Mouse (Mus musculus) stomach, embryonic 14.5 days (tissue): ENCODE data around the gene 2010111I01Rik. TPM values are rescaled to one million over a fixed set of nuclear protein-coding genes. Genes with fewer than 3 reads are reported as not detected.
"Not testable (repeated sequence)": the region's sequence is repeated elsewhere in the genome, so short reads cannot be mapped to it uniquely, and the experiment has no call there.

ENCODE experiments used
- ATAC-seq: fragments of 200-750 bp; cut with Nextera tagmentation; 2 replicates; pipeline ENCODE4 v1.8.0; 2017; ENCODE audit warnings: low read depth, moderate TSS enrichment; ENCODE audit not compliant: insufficient number of reproducible peaks, insufficient read depth, low FRiP score
- H3K27ac ChIP-seq: fragments of 300-500 bp; sonication (generic); 2 replicates; pipeline ENCODE4 v1.5.1; 2014; ENCODE audit warnings: mild to moderate bottlenecking, low read length, moderate library complexity, mixed read lengths
- H3K27me3 ChIP-seq: fragments of 300-500 bp; sonication (generic); 2 replicates; pipeline ENCODE4 v1.6.1; 2014; ENCODE audit warnings: low read length, control low read depth, mixed read lengths; ENCODE audit not compliant: control insufficient read depth, insufficient read depth
- H3K36me3 ChIP-seq: fragments of 300-500 bp; sonication (generic); 2 replicates; pipeline ENCODE4 v1.6.1; 2014; ENCODE audit warnings: mild to moderate bottlenecking, control low read depth, low read length, moderate library complexity, mixed read lengths; ENCODE audit not compliant: control insufficient read depth, insufficient read depth
- H3K4me1 ChIP-seq: fragments of 300-500 bp; sonication (generic); 2 replicates; pipeline ENCODE4 v1.6.1; 2014; ENCODE audit warnings: low read length, control low read depth, mixed read lengths; ENCODE audit not compliant: control insufficient read depth, insufficient read depth
- H3K4me2 ChIP-seq: fragments of 300-500 bp; sonication (generic); replicated peaks from 2 replicates; pipeline ENCODE4 v1.6.1; 2014; ENCODE audit warnings: low read depth, low read length, control low read depth
- H3K4me3 ChIP-seq: fragments of 300-500 bp; sonication (generic); 2 replicates; pipeline ENCODE4 v1.5.1; 2014; ENCODE audit warnings: low read depth, low read length, control low read depth
- H3K9ac ChIP-seq: fragments of 300-500 bp; sonication (generic); replicated peaks from 2 replicates; pipeline ENCODE4 v1.6.1; 2014; ENCODE audit warnings: low read depth, mild to moderate bottlenecking, control low read depth, low read length, moderate library complexity, mixed read lengths
- H3K9me3 ChIP-seq: fragments of 300-500 bp; sonication (generic); 2 replicates; pipeline ENCODE4 v1.6.1; 2016; ENCODE audit warnings: low read depth, low read length, control low read depth; ENCODE audit not compliant: control insufficient read depth
- WGBS: fragments of 180-500 bp; shearing (Covaris S2); extraction: QIAGEN DNeasy Blood & Tissue Kit; methylation state at CpG from one replicate; pipeline ENCODE4 v1.1.7; 2014; 5-methylcytosine and 5-hydroxymethylcytosine counted together
- polyA plus RNA-seq: library from polyadenylated mRNA; unstranded; fragments of >200 nt; fragmentation: Nextera tagmentation; extraction: Ambion mirVana; gene quantifications from 2 replicates; pipeline ENCODE4 v1.2.1, GENCODE M21; 2014

Gene 2010111I01Rik
- polyA plus RNA-seq, 1 experiment from 2014 or later = 140 TPM

DNA sequence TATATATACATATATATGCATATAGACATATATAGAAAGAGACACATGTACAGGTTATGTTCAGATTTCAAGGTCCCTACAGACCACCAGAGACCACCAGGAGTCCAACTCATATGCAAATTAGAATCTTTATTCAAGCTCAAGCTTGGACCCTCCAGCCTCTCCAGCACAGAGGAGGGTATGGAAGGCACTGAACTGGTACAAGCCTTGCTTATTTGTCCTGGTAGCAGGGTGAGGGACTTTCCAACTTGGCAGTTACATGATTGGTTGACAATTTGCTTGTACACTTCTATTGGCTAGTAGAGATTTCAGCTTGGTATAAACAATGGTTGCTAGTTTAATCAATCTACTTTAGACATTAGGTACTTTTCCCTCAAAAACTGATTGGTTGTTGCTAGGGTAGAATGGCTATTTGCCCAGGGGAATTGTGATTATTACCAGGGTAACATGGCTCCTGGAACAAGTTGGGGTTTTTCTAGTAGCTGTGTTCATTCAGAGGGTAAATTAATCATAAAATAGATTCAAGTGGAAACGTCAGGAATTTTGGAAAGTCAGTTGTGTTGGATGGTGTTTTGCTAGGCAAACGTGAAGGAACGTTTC is 25.3 kb downstream of the 2010111I01Rik start:
- WGBS = 67% methylated on average over 3 of the region's 3 CpGs
- H3K9me3 ChIP-seq = no peaks in the 10 kb centered on the region
- no peak for ATAC-seq
- H3K4me2 ChIP-seq = no peak overlapping the region
- no peak overlapping the region for H3K27ac ChIP-seq
- H3K9ac ChIP-seq = no peak overlapping the region
- H3K4me3 ChIP-seq = no peak overlapping the region
- no peaks in the 10 kb centered on the region; the same call in 1 of the 2 replicates for H3K4me1 ChIP-seq
- H3K36me3 ChIP-seq = no peaks in the 10 kb centered on the region
- H3K27me3 ChIP-seq = no peaks in the 10 kb centered on the region

GRCm38 (mm10) chr13:62993543-62994477 is 29.1 kb downstream of the 2010111I01Rik start:
- no peaks in the 10 kb centered on the region; the same call in 1 of the 2 replicates for H3K4me1 ChIP-seq
- no peaks in the 10 kb centered on the region for H3K9me3 ChIP-seq
- H3K9ac ChIP-seq = no peak overlapping the region
- no peak overlapping the region for H3K4me3 ChIP-seq
- H3K4me2 ChIP-seq = no peak overlapping the region
- no peak for ATAC-seq
- H3K27me3 ChIP-seq = no peaks in the 10 kb centered on the region
- no peak overlapping the region for H3K27ac ChIP-seq
- no peaks in the 10 kb centered on the region for H3K36me3 ChIP-seq
- 52% methylated on average over 5 of the region's 5 CpGs for WGBS

GRCm38 (mm10) chr13:62996767-62997166 is 32.1 kb downstream of the 2010111I01Rik start:
- Histone ChIP-seq H3K9ac (no peak overlapping the region), H3K9me3 (no peaks in the 10 kb centered on the region), H3K27me3 (no peaks in the 10 kb centered on the region), H3K27ac (no peak overlapping the region), H3K4me1 (no peaks in the 10 kb centered on the region; the same call in 1 of the 2 replicates), H3K4me2 (no peak overlapping the region), H3K4me3 (no peak overlapping the region), H3K36me3 (no peaks in the 10 kb centered on the region)
- WGBS = 92% methylated on average over 2 of the region's 2 CpGs
- ATAC-seq = no peak

- not testable (repeated sequence) for H3K36me3 ChIP-seq, H3K4me2 ChIP-seq, H3K27me3 ChIP-seq, H3K27ac ChIP-seq, ATAC-seq, H3K4me1 ChIP-seq, H3K9ac ChIP-seq, H3K4me3 ChIP-seq, H3K9me3 ChIP-seq
- WGBS = 89% methylated on average over 3 of the region's 3 CpGs
Measured at GRCm38 (mm10) chr13:63007491-63007890, 42.8 kb downstream of the 2010111I01Rik start.

DNA sequence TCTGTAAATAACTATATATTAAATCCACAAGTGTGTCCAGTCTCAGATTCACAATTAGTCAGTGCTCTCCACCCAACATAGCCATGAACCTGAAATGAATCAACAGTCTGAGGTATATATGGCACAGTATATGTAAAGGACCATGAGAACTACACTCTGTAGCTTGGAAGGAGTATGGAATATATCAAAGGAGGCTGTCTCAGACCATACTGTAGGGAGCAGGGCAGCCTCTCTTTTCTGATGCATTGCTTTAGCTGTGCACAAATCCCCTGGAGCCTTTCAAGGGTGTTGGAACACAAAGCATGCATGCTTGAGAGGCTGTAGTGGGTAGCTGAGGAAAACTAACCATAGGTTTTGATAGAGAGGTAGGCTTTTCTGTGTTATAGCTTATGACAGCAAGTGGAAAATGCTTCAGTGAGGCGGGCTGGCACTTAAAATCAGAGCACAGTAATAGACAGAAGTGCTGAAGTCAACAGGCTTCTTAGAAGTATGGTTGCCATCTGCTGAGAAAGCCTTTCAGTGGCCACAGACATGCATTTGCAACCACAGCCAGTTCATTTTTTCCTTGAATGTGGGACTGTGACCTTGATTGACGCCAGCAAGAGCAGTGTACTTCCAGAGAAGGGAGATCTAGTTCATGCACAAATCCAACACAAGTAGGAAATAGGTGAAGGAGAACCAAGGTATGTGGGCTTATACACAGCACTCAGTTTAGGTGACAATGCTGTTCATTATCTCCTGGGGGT is 45.8 kb downstream of the 2010111I01Rik start:
- Histone ChIP-seq H3K36me3 (no peaks in the 10 kb centered on the region), H3K4me2 (no peak overlapping the region), H3K9ac (no peak overlapping the region), H3K4me1 (no peaks in the 10 kb centered on the region), H3K9me3 (no peaks in the 10 kb centered on the region), H3K27ac (no peak overlapping the region), H3K4me3 (no peak overlapping the region), H3K27me3 (no peaks in the 10 kb centered on the region)
- no peak for ATAC-seq
- 81% methylated on average over 2 of the region's 2 CpGs for WGBS

GRCm38 (mm10) chr13:63014353-63014752 is 49.7 kb downstream of the 2010111I01Rik start:
- Histone ChIP-seq H3K27ac (no peak overlapping the region), H3K9ac (no peak overlapping the region), H3K4me3 (no peak overlapping the region), H3K4me1 (no peaks in the 10 kb centered on the region), H3K9me3 (no peaks in the 10 kb centered on the region), H3K4me2 (no peak overlapping the region), H3K27me3 (no peaks in the 10 kb centered on the region), H3K36me3 (no peaks in the 10 kb centered on the region)
- WGBS = 93% methylated on average over 1 of the region's 1 CpGs
- no peak for ATAC-seq

GRCm38 (mm10) chr13:63015362-63015761 is 50.7 kb downstream of the 2010111I01Rik start:
- ATAC-seq = no peak
- WGBS = 75% methylated on average over 4 of the region's 4 CpGs

DNA sequence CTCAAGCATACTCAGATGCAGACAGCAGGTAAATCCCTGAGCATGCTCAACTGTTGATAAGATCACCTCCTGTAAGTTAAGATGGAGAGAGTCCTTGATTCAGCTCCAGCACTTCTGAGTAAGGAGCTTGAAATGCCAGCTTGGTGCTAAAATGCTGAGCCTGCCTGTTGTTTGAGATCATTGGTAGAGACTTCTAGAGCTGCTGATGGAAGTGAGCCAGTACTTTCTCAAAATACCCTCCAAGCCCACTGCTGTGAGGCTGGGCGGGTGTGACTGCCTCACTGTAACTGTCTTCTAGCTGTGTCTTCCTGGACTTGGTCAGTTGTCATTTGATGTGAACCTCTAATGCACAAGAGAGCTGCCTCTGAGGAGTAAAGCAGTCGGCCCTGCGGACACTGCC is 51.4 kb downstream of the 2010111I01Rik start:
- Histone ChIP-seq H3K4me3 (no peak overlapping the region), H3K9me3 (no peaks in the 10 kb centered on the region), H3K9ac (no peak overlapping the region), H3K27me3 (no peaks in the 10 kb centered on the region), H3K36me3 (no peaks in the 10 kb centered on the region), H3K27ac (no peak overlapping the region), H3K4me1 (no peaks in the 10 kb centered on the region), H3K4me2 (no peak overlapping the region)
- WGBS = 89% methylated on average over 3 of the region's 3 CpGs
- ATAC-seq = no peak

More at GRCm38 (mm10) chr13:63015362-63015761, 50.7 kb downstream of the 2010111I01Rik start:
- H3K9me3 ChIP-seq = no peaks in the 10 kb centered on the region
- H3K4me2 ChIP-seq = no peak overlapping the region
- no peak overlapping the region for H3K4me3 ChIP-seq
- no peaks in the 10 kb centered on the region for H3K36me3 ChIP-seq
- no peaks in the 10 kb centered on the region for H3K4me1 ChIP-seq
- no peak overlapping the region for H3K27ac ChIP-seq
- no peaks in the 10 kb centered on the region for H3K27me3 ChIP-seq
- H3K9ac ChIP-seq = no peak overlapping the region
